Mouse (Mus musculus) intestine, embryonic 16.5 days (tissue): Measurements from ENCODE around the gene Mccc1. TPM values are rescaled to one million over a fixed set of nuclear protein-coding genes. Genes with fewer than 3 reads are reported as not detected.
A peak's percentile ranks its signal among the peaks of the same experiment; 100 is the strongest.

Experiments
- ATAC-seq: fragments of 200-750 bp; cut with Nextera tagmentation; 2 replicates; pipeline ENCODE4 v1.8.0; 2017; ENCODE audit warnings: moderate TSS enrichment, moderate library complexity
- H3K27ac ChIP-seq: fragments of 300-500 bp; sonication (generic); 2 replicates; pipeline ENCODE4 v1.5.1; 2014; ENCODE audit warnings: mild to moderate bottlenecking, low read length
- H3K27me3 ChIP-seq: fragments of 300-500 bp; sonication (generic); replicated peaks from 2 replicates; pipeline ENCODE4 v1.6.1; 2014; ENCODE audit warnings: low read length, control low read depth, mixed read lengths; ENCODE audit not compliant: control insufficient read depth, insufficient read depth
- H3K36me3 ChIP-seq: fragments of 300-500 bp; sonication (generic); 2 replicates; pipeline ENCODE4 v1.6.1; 2014; ENCODE audit warnings: low read length, control low read depth; ENCODE audit not compliant: control insufficient read depth, insufficient read depth
- H3K4me1 ChIP-seq: fragments of 300-500 bp; sonication (generic); 2 replicates; pipeline ENCODE4 v1.6.1; 2014; ENCODE audit warnings: low read length, control low read depth, mixed read lengths; ENCODE audit not compliant: control insufficient read depth, insufficient read depth
- H3K4me2 ChIP-seq: fragments of 300-500 bp; sonication (generic); 2 replicates; pipeline ENCODE4 v1.6.1; 2014; ENCODE audit warnings: low read depth, low read length, control low read depth
- H3K4me3 ChIP-seq: fragments of 300-500 bp; sonication (generic); 2 replicates; pipeline ENCODE4 v1.5.1; 2014; ENCODE audit warnings: mild to moderate bottlenecking, low read length
- H3K9ac ChIP-seq: fragments of 300-500 bp; sonication (generic); 2 replicates; pipeline ENCODE4 v1.6.1; 2014; ENCODE audit warnings: low read depth, low read length
- H3K9me3 ChIP-seq: fragments of 300-500 bp; sonication (generic); 2 replicates; pipeline ENCODE4 v1.6.1; 2016; ENCODE audit warnings: low read length, control low read depth; ENCODE audit not compliant: control insufficient read depth
- WGBS: fragments of 180-500 bp; shearing (Covaris S2); extraction: QIAGEN DNeasy Blood & Tissue Kit; methylation state at CpG from one replicate; pipeline ENCODE4 v1.1.7; 2014; 5-methylcytosine and 5-hydroxymethylcytosine counted together
- polyA plus RNA-seq: library from polyadenylated mRNA; unstranded; fragments of >200 nt; fragmentation: Nextera tagmentation; extraction: Ambion mirVana; gene quantifications from 2 replicates; pipeline ENCODE4 v1.2.1, GENCODE M21; 2015

Gene Mccc1
- polyA plus RNA-seq, 1 experiment from 2014 or later = 42.5 TPM

GRCm38 (mm10) chr3:35953184-35953583 is 47.3 kb downstream of the Mccc1 start:
- H3K27me3 ChIP-seq = no peaks in the 10 kb centered on the region
- H3K4me3 ChIP-seq = no peak overlapping the region
- no peak overlapping the region for H3K9ac ChIP-seq
- H3K4me1 ChIP-seq = no peaks in the 10 kb centered on the region
- no peak overlapping the region for H3K4me2 ChIP-seq
- 73% methylated on average over 1 of the region's 1 CpGs for WGBS
- ATAC-seq = no peak
- 0 out of 2 replicates have a peak, but pooled peaks cover 4% of the 10 kb centered on the region for H3K9me3 ChIP-seq
- no peak overlapping the region for H3K27ac ChIP-seq
- H3K36me3 ChIP-seq = no peaks in the 10 kb centered on the region

- no peak for ATAC-seq
- no peaks in the 10 kb centered on the region for H3K27me3 ChIP-seq
- no peak overlapping the region for H3K9ac ChIP-seq
- H3K36me3 ChIP-seq = no peaks in the 10 kb centered on the region
- 88% methylated on average over 7 of the region's 7 CpGs for WGBS
- H3K4me1 ChIP-seq = no peaks in the 10 kb centered on the region
- no peak overlapping the region for H3K4me3 ChIP-seq
- no peaks in the 10 kb centered on the region for H3K9me3 ChIP-seq
- H3K4me2 ChIP-seq = no peak overlapping the region
- no peak overlapping the region for H3K27ac ChIP-seq
These were observed 52.3 kb downstream of the Mccc1 start for GRCm38 (mm10) chr3:35948197-35948596.

- Histone ChIP-seq H3K9me3 (no peaks in the 10 kb centered on the region), H3K27me3 (no peaks in the 10 kb centered on the region), H3K4me1 (no peaks in the 10 kb centered on the region), H3K36me3 (0 out of 2 replicates have a peak, but pooled peaks cover 3% of the 10 kb centered on the region), H3K9ac (no peak overlapping the region), H3K4me2 (no peak overlapping the region), H3K4me3 (no peak overlapping the region), H3K27ac (no peak overlapping the region)
- 79% methylated on average over 4 of the region's 4 CpGs for WGBS
- ATAC-seq = no peak
These were observed 59.9 kb downstream of the Mccc1 start for GRCm38 (mm10) chr3:35940520-35941135.

GRCm38 (mm10) chr3:35940047-35940446 is 60.4 kb downstream of the Mccc1 start:
- Histone ChIP-seq H3K36me3 (0 out of 2 replicates have a peak, but pooled peaks cover 3% of the 10 kb centered on the region), H3K27me3 (no peaks in the 10 kb centered on the region), H3K27ac (no peak overlapping the region), H3K4me1 (0 out of 2 replicates have a peak, but pooled peaks cover 4% of the 10 kb centered on the region), H3K9me3 (no peaks in the 10 kb centered on the region), H3K9ac (no peak overlapping the region), H3K4me3 (no peak overlapping the region), H3K4me2 (no peak overlapping the region)
- no peak for ATAC-seq
- 33% methylated on average over 2 of the region's 2 CpGs for WGBS

GRCm38 (mm10) chr3:35937345-35937744 is 63.1 kb downstream of the Mccc1 start, which contains the start of gene Dcun1d1:
Gene Dcun1d1 (minus strand): TSS chr3:35937445.
- H3K36me3 ChIP-seq = 0 out of 2 replicates have a peak, but pooled peaks cover 3% of the 10 kb centered on the region
- no peaks in the 10 kb centered on the region for H3K9me3 ChIP-seq
- peaks cover 20% of the 10 kb centered on the region for H3K4me1 ChIP-seq
- no peak within 1 kb of the TSS for H3K4me2 ChIP-seq
- H3K9ac ChIP-seq = no peak within 1 kb of the TSS
- H3K4me3 ChIP-seq = no peak within 1 kb of the TSS
- H3K27ac ChIP-seq = no peak within 1 kb of the TSS
- no peak for ATAC-seq
- WGBS = 95% methylated on average over 6 of the region's 6 CpGs
- no peaks in the 10 kb centered on the region for H3K27me3 ChIP-seq

- under 1% methylated on average over 14 of the region's 14 CpGs for WGBS
- H3K4me2 ChIP-seq = peak overlapping the region; percentile 78
- peak; percentile 32 for ATAC-seq
These were observed 67.1 kb downstream of the Mccc1 start for GRCm38 (mm10) chr3:35933405-35933777.

GRCm38 (mm10) chr3:35932735-35933404 is 67.6 kb downstream of the Mccc1 start:
- WGBS = under 1% methylated on average over 44 of the region's 73 CpGs

More at GRCm38 (mm10) chr3:35933405-35933777, 67.1 kb downstream of the Mccc1 start:
- H3K36me3 ChIP-seq = 0 out of 2 replicates have a peak, but pooled peaks cover 3% of the 10 kb centered on the region
- no peaks in the 10 kb centered on the region for H3K27me3 ChIP-seq
- H3K27ac ChIP-seq = peak overlapping the region; percentile 97
- H3K4me1 ChIP-seq = peaks cover 22% of the 10 kb centered on the region
- no peaks in the 10 kb centered on the region for H3K9me3 ChIP-seq
- peak overlapping the region; percentile 99 for H3K9ac ChIP-seq
- peak overlapping the region; percentile 89 for H3K4me3 ChIP-seq

GRCm38 (mm10) chr3:35931896-35932727 is 68.4 kb downstream of the Mccc1 start:
- no peaks in the 10 kb centered on the region for H3K27me3 ChIP-seq
- peak overlapping the region; percentile 97 for H3K27ac ChIP-seq
- no peaks in the 10 kb centered on the region for H3K36me3 ChIP-seq
- peak overlapping the region; percentile 82 for H3K4me2 ChIP-seq
- H3K9ac ChIP-seq = peak overlapping the region; percentile 99
- H3K4me3 ChIP-seq = peak overlapping the region; percentile 89
- no peaks in the 10 kb centered on the region for H3K9me3 ChIP-seq
- ATAC-seq = peak; percentile 81
- under 1% methylated on average over 52 of the region's 65 CpGs for WGBS
- H3K4me1 ChIP-seq = peaks cover 22% of the 10 kb centered on the region

More at GRCm38 (mm10) chr3:35932735-35933404, 67.6 kb downstream of the Mccc1 start:
- Histone ChIP-seq H3K4me1 (peaks cover 22% of the 10 kb centered on the region), H3K27ac (peak overlapping the region; percentile 97), H3K9ac (peak overlapping the region; percentile 99), H3K9me3 (no peaks in the 10 kb centered on the region), H3K4me2 (peak overlapping the region; percentile 78), H3K27me3 (no peaks in the 10 kb centered on the region), H3K4me3 (peak overlapping the region; percentile 89), H3K36me3 (0 out of 2 replicates have a peak, but pooled peaks cover 3% of the 10 kb centered on the region)
- ATAC-seq = peak; percentile 93

- peak overlapping the region; percentile 99 for H3K9ac ChIP-seq
- peaks cover 22% of the 10 kb centered on the region for H3K4me1 ChIP-seq
- H3K9me3 ChIP-seq = no peaks in the 10 kb centered on the region
- no peaks in the 10 kb centered on the region for H3K27me3 ChIP-seq
- peak overlapping the region; percentile 82 for H3K4me2 ChIP-seq
- no peaks in the 10 kb centered on the region for H3K36me3 ChIP-seq
- H3K4me3 ChIP-seq = peak overlapping the region; percentile 89
- WGBS = 27% methylated on average over 7 of the region's 7 CpGs
- ATAC-seq = no peak
- H3K27ac ChIP-seq = peak overlapping the region; percentile 97
These were observed 69.1 kb downstream of the Mccc1 start for GRCm38 (mm10) chr3:35931359-35931758.
